Mouse (Mus musculus) CH12.LX (cell line): Measurements from ENCODE around the gene Smo.

Experiments used
- CTCF ChIP-seq, 2 experiments: IDR thresholded peaks in 1 of 2; conservative IDR thresholded peaks in 1 of 2; 2 replicates each; pipeline ENCODE4 v1.5.1; 2011 to 2012; ENCODE audit warnings: low read depth in 2 of 2, low read length in 2 of 2, improper control_type of control experiment in 1 of 2, inconsistent platforms in 1 of 2, mild to moderate bottlenecking in 1 of 2, moderate library complexity in 1 of 2
- E2F4 ChIP-seq: IDR thresholded peaks from 2 replicates; pipeline ENCODE4 v1.6.1; 2011; ENCODE audit warnings: low read depth, low read length, improper control_type of control experiment; ENCODE audit not compliant: insufficient replicate concordance
- EP300 ChIP-seq: IDR thresholded peaks from 2 replicates; pipeline ENCODE4 v1.6.1; 2011; ENCODE audit warnings: low read length, improper control_type of control experiment
- GABPA ChIP-seq: IDR thresholded peaks from 2 replicates; pipeline ENCODE4 v1.6.1; 2012; ENCODE audit warnings: low read depth, low read length, improper control_type of control experiment, inconsistent platforms; ENCODE audit not compliant: insufficient replicate concordance
- JUND ChIP-seq: conservative IDR thresholded peaks from 2 replicates; pipeline ENCODE4 v1.6.1; 2011; ENCODE audit warnings: low read depth, low read length, improper control_type of control experiment
- MXI1 ChIP-seq: IDR thresholded peaks from 2 replicates; pipeline ENCODE4 v1.6.1; 2011; ENCODE audit warnings: mild to moderate bottlenecking, low read depth, low read length, improper control_type of control experiment
- POLR2A ChIP-seq: IDR thresholded peaks from 2 replicates; pipeline ENCODE4 v1.6.1; 2011; ENCODE audit warnings: low read depth, mild to moderate bottlenecking, improper control_type of control experiment, low read length
- SIN3A ChIP-seq: IDR thresholded peaks from 2 replicates; pipeline ENCODE4 v1.6.1; 2012; ENCODE audit warnings: low read length, improper control_type of control experiment, inconsistent platforms
- USF2 ChIP-seq: conservative IDR thresholded peaks from 2 replicates; pipeline ENCODE4 v1.6.1; 2011; ENCODE audit warnings: low read depth, low read length, improper control_type of control experiment
- ZNF384 ChIP-seq: IDR thresholded peaks from 2 replicates; pipeline ENCODE4 v1.6.1; 2012; ENCODE audit warnings: low read depth, low read length, improper control_type of control experiment, inconsistent platforms

- no peak for TF ChIP-seq POLR2A
- TF ChIP-seq CTCF (conservative IDR thresholded peaks at IDR 0.05 in 1 of 2, IDR thresholded peaks at IDR 0.05 in 1 of 2; ENCODE audit: low read depth in 2 of 2, low read length in 2 of 2): no peak
- no peak for TF ChIP-seq ZNF384
- no peak for TF ChIP-seq E2F4
- no peak for TF ChIP-seq MXI1
- TF ChIP-seq EP300: no peak
- TF ChIP-seq USF2: no peak
- TF ChIP-seq JUND: no peak
- no peak for TF ChIP-seq SIN3A
- no peak for TF ChIP-seq GABPA
These were observed 18.0 kb downstream of the Smo start for GRCm38 (mm10) chr6:29753336-29753735.
